Mouse (Mus musculus) liver, adult 2 months (tissue): ENCODE measurements around the gene Npas1.

Experiments used
- CTCF ChIP-seq: fragments of 200-500 bp; IDR thresholded peaks from 2 replicates; pipeline ENCODE4 v1.5.1; 2011; ENCODE audit warnings: low read depth, low read length, control low read depth
- POLR2A ChIP-seq: fragments of 200-500 bp; IDR thresholded peaks from 2 replicates; pipeline ENCODE4 v1.6.1; 2011; ENCODE audit warnings: low read length, control low read depth; ENCODE audit not compliant: insufficient read depth; ENCODE audit errors: extremely low read depth

DNA sequence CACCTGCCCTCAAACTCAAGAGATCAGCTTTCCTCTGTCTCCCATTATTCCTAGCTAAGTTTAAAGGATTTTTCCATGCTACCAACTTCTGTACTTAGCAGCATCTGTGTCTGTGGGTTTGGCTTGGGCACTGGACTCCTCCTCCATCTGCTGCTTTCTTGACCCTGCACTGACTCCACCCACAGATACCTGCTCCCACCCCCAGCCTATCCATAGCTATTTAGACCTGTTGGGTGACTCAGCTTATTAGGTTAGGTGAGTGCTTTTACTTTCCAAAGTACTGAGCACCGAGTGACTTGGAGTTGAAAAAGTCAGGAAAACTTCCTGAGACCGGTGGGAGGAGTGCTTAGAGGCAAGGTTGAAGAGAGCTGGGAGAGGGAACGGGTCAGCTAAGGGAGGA lies 62.1 kb downstream of the Npas1 start:
- TF ChIP-seq CTCF (no peak), POLR2A (no peak)
